Mouse (Mus musculus): Measurements from ENCODE around the gene Dlg2.

GRCm38 (mm10) chr7:90442070-90442469 lies 34.4 kb upstream of the Dlg2 start:
- TF ChIP-seq CTCF (IDR thresholded peaks at IDR 0.05; ENCODE audit: control insufficient read depth, insufficient read depth, insufficient read length), result no peak
- TF ChIP-seq CEBPB (IDR thresholded peaks at IDR 0.05; ENCODE audit: low read depth), result no peak
- TF ChIP-seq MYOG (IDR thresholded peaks at IDR 0.05; ENCODE audit: control insufficient read depth, extremely low read depth, insufficient read length), result no peak
- no peak for TF ChIP-seq MAX (IDR thresholded peaks at IDR 0.05)

All from C2C12 (cell line).